Mouse (Mus musculus) regulatory T cell (primary cell): ENCODE results near the gene Rps15.

Source experiments
- in situ Hi-C: fragments of 300-600 bp; cut with MboI, MseI; formaldehyde crosslinking; loops from one replicate; pipeline ENCODE4 v1.15.1; 2025; ENCODE audit warnings: high pct_unique_total_duplicates

Rps15 gene

DNA sequence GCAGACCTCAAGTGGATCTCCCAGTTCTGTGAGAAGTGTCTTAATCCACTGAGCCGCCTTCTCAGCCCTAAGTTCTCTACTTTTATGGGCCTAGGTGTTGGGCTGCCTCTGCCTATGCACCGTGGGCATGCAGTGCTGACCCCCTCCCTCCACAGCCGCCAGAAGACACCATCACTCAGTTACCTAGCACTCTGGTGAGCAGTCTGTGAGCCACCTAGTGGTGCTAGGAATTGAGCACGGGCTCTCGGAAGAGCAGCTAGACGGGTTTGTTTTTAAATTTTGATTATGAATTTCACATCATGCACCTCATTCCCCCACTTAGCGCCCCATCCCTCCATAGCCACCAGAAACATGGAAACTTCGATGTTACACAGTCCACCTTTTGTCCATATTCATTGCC, 3.6 kb upstream of the Rps15 start:
- in situ Hi-C loops = no loop called here

DNA sequence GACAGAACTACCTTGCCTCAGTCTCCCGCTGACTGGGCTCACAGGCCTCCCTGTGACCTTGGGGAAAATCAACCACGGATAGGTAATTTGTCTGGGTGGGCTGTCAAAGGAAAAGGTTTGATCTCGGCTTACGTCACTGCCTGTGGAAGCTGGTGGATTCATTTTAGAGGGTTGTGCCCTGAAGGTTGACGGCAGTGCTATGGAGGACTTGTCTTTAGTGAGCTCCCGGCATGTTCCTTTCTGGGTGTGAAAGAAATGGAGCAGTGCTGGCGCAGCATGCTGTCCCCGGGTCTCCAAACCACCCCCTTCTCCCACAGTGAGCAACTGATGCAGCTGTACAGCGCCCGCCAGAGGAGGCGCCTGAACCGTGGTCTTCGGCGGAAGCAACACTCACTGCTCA, 1.1 kb downstream of the Rps15 start:
- in situ Hi-C loops = no loop called here

DNA sequence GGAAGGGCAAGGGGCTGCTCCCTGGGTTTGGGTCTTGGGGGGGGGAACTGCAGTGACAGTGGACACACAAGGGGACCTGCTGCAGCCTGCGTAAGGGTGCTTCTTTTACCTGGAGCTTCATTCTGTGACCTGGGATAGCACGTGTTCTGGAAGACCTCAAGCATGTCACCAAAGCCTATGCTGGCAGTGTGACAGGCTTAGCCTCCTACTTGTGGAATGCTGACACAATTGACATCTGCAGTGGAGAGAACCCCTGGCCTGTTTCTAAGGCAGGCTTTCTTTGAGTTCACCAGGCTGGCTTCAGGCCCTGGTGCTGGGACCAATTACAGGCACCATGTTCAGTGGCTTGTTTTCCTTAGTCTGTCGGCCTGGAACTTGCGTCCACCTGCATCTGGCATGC, 2.1 kb downstream of the Rps15 start:
- in situ Hi-C loops = no loop called here

DNA sequence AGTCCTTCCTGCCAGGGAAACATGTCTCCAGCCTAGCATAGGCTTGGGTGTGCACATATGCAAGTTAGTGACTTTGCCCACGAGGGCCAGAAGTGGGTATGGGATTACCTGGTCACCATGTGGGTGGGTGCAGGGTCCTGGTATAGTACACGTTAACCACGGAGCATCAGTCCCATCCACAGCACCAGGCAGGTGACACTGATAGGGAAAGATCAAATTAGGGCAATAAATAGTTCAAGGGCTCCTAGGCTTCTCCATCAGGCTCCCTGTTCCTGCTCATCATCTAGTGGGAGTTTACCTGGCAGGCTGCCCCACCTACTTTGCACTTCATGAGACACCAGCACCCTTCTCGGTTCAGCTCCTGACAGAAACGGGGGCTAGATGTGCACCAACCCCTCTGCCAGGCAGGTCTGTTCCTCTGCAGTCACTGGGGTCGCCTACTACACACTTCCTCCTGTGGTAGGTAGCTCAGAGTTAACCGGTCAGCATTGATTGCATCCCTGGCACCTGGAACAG, 2.6 kb downstream of the Rps15 start:
- in situ Hi-C loops = no loop called here

DNA sequence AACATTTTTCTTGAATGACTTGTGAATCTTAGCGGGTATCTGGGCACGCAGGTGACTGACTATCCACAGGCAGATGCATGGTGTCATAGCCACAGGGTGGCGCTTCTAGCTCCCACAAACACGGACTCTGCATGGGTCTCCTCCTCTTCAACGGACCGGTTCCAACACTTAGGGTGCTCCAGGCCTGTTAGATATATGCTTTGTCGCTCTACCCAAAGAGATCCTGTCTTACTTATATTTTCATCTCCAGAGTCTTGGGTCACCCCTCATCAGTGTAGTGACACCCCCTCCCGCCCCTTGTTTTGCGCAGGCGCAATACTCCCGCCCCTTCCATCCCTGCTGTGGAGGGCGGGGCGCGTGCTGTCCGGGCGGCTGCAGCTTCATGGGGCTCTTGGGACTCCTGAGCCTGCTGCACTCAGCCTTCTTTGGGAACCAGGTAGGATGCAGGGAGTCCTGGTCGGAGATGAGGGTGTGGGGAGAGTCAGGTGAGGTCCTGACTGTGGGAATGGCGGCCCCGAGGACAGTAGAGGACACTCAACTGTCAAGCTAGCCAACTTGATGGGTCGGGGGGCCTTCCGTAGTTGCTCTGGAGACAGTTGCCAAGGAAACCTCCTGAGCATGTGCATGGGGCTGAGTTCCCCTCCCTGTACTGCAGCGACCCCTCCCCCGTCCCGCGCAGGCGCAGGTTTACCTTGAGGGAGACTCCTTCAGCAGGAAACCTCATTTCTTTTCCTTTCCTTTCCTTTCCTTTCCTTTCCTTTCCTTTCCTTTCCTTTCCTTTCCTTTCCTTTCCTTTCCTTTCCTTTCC, 3.6 kb downstream of the Rps15 start, which contains the start of gene Apc2:
TSS of gene Apc2 (plus strand) at position 360 of the 808 bp plus-strand sequence.
- in situ Hi-C loops = no loop called here

DNA sequence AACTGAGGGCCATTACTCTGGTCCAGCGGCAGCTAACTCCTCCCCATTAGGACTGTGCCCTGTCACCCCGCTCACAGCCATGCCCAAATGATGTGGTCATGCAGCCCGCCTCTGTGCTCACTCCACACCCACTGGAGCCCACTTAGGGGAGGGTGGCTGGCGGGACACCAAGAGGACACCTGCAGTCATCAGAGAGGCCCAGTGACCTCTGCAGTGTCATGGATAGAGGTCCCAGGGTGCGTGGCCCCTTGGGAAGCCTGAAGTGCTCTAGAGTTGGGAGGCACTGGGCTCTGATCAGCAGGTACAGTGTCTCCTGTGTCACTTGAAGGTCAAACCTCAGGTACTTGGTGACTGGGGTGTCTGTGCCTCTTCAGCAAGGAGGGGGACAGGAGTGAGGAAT, 4.6 kb downstream of the Rps15 start:
- in situ Hi-C loops = no loop called here

DNA sequence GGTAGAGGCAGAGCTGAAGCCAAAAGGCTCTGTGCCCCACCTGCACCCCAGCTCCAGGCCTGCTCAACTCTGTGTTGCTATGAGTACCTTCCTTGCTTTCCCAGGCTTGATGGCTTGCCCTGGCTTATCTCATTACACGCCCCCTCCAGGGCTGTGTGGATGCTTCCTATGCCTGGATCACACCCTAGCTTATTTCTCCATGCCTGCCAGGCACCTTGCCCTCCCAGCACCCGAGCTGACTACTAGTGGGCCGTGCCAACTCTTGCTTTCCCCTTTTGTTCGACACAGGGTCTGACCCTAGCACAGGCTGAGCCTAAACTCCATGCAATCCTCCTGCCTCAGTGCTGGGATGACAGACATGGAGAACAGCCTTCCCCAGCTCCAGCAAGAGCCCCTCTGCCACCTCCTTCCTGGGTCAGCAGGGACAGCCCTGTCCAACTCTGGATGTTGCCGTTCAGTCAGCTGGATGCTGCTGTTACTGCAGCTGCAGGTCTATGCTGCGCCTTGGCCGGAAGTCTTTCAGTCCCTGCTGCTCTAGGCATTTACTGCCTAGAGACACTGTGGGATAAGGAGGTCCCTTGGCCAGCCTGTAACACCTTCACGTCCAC, 5.4 kb downstream of the Rps15 start:
- in situ Hi-C loops = no loop called here

DNA sequence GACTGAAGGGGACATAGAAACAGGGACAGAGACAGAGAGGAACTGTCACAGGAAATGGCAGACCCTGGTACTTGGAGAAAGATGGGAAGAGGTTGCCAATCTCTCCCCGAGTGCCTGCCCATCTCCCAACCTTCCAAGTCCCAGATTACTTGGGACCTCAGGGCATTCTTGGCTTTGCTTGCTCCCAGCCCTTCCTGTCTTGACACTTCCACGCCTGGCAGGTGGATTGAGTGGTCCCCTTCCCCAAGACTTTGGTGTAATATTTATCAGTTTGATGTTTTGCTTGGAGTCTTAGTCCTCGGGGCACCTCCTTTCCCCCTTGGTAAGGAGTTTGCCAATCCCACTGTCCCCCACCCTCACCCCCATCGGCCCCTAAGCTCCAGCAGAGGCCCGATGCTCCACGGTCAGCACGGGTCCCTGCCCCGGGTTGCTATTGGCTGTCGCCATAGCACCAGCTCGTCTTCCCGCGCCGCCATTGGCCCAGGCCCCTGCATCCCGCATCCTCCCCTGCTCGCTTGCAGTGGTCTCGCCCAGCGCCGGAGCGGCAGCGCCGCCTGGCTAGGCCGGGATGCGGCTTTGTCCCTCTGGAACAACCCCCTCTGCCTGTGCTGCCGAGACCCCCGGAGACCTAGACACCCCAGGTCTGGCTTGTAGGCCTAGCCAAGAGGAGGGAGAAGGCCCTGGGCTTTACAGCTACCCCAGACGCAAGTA, 6.5 kb downstream of the Rps15 start:
- in situ Hi-C loops = no loop called here

DNA sequence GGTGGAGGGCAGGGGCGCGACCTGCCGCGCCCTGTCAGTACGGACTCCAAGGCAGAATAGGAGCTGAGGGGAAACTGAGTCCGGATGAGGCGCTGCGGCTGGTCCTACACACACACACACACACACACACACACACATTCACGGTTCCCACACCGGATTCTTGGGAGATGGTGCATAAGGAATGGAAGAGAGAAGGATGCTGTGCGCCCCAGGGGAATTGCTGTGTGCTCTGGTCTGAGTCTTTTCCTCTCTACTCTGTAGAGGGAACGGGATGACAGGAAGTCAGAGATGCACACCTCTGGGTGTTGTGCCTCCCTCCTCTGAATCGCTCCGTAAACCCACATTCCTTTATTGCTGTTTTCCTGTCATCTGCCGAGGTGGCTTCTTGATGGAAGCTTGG, 7.0 kb downstream of the Rps15 start:
- in situ Hi-C loops = no loop called here

DNA sequence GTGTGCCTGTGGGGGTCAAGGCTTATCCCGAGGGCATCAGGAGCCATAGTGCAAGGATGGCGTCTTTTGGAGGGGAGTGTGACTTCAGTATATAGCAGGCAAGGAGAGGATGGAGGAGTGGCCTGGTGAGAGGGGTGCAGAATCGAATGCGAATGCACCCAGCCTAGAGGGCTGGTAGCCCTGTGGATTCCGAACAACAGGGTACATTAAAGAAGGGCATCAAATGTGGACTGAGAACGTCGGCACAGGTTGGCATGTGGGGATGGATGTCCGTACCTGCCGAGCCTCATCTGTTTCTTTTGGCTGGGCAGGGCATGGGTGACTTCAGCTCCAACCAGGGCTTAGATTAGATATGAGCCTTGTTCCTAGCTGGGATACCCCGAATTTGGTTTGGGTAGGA, 7.6 kb downstream of the Rps15 start:
- in situ Hi-C loops = no loop called here

DNA sequence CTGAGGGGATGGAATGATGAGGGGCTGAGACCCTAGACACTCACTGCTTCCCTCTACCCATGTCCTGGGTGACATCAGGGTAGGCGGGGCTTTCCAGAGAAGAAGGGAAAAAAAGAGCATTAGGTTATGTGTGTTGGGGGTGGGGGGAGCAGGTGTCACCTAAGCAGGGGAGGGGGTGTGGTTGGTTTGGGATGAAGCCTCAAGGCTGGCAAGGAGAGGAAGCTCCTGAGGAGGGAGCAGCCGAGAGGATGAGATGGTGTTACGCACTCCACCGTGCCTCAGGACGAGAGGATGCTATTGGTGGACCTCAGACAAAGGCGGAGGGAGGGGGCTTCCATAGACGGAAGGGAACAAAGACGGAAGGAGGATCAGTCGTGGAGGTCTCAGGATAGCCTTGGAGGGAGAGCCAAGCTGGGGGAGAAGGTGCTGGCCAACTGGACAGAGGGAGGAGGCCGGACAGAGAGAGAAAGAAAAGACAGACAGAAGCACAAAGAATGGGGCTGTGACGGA, 8.5 kb downstream of the Rps15 start:
- in situ Hi-C loops = no loop called here

DNA sequence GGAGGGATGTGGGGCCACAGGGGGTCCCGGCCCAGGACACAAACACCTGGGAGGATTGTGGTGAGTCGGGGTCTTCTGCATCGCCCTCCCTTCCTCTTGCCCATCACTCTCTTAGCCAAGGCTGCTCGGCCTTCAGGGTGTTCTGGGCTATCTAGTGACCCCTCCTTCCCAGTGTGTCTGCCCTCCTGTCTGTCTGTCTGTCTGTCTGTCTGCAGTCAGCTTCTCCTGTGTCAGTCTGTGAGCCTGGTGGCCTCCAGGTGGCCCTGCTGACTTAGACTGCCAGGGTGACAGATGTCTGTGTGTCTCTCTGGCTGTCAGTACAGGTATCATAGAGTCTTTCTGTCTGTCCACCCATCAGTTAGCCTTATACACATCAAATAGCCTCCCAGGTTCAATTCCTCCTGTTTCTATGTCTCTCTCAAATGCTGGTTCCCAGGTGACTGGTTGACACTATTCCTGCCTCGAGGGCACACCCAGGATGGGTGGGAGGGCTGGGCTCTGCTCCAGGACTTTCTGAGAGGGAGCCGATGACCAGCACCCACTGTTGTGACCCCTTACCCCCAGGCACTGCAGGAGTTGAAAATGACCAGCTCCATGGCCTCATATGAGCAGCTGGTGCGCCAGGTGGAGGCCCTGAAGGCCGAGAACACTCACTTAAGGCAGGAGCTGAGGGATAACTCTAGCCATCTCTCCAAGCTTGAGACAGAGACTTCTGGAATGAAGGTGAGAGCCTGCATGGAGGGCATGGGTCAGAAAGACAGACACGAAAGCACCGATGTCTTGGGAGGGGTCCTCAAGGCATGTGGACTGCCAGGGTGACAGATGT, 9.2 kb downstream of the Rps15 start:
- in situ Hi-C loops = no loop called here

DNA sequence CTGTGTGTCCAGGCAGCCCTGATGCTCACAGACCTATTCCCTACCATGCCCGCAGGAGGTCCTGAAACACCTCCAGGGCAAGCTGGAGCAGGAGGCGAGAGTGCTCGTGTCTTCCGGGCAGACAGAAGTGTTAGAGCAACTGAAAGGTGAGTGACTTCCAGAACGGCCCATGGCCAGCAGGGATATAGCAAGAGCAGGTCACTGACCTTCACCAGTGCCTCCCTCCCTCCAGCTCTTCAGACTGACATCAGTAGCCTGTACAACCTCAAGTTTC, 9.8 kb downstream of the Rps15 start:
- in situ Hi-C loops = no loop called here

DNA sequence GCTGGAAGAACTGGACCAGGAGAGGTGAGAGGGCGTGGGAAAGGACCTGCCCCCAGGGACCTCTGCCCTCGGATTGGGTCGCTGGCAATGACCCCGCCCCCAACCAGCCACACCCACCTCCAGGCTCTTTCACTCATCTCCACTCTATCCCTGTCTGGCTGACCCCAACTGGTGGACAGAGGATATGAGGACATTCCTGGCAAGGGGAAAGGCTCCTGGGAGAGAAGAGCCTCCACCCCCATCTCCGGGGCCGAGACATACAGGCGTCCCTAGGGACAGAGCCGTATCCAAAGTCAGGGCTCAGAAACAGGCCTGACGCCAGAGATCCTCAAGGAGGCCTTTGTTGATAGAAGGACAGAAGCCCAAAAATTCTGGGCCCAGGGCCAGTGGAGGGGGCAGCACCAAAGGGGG, 10.2 kb downstream of the Rps15 start:
- in situ Hi-C loops = no loop called here

DNA sequence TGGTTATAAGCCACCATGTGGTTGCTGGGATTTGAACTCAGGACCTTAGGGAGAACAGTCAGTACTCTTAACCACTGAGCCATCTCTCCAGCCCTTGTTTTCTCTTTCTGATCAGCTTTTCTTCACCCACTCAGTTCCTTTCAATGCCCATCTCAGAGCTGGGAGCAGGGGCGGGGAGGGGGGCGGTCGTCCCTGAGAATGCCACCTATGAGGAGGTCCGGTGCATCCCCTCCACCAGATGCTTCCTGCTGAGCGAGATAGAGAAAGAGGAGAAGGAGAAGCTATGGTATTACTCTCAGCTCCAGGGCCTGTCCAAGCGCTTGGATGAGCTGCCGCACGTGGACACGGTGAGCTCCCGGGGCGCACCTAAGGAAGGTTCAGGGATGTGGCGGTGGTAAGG, 12.2 kb downstream of the Rps15 start:
- in situ Hi-C loops = no loop called here

DNA sequence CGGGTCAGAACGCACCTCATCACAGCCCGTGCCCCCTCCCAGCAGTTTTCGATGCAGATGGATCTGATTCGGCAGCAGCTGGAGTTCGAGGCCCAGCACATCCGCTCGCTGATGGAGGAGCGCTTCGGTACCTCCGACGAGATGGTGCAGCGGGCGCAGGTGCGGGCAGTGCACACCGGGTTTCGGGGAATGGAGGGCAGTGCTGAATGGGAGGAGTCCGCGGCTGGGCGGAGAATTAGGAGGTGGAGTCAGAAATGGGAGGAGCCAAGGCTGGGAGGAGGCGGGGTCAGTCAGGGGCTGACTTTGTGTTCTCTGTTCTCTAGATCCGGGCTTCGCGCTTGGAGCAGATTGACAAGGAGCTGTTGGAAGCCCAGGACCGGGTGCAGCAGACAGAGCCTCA, 12.6 kb downstream of the Rps15 start:
- in situ Hi-C loops = no loop called here

DNA sequence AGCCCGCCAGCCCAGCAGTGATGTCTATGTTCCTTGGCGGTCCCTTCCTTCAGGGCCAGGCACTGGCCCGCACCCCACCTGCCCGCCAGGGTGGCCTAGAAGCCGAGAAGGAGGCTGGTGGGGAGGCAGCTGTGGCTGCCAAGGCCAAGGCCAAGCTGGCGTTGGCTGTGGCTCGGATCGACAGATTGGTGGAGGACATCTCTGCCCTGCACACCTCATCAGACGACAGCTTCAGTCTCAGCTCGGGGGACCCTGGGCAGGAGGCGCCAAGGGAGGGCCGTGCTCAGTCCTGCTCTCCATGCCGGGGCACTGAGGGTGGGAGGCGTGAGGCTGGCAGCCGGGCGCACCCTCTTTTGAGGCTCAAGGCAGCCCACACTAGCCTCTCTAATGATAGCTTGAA, 19.3 kb downstream of the Rps15 start:
- in situ Hi-C loops = no loop called here

DNA sequence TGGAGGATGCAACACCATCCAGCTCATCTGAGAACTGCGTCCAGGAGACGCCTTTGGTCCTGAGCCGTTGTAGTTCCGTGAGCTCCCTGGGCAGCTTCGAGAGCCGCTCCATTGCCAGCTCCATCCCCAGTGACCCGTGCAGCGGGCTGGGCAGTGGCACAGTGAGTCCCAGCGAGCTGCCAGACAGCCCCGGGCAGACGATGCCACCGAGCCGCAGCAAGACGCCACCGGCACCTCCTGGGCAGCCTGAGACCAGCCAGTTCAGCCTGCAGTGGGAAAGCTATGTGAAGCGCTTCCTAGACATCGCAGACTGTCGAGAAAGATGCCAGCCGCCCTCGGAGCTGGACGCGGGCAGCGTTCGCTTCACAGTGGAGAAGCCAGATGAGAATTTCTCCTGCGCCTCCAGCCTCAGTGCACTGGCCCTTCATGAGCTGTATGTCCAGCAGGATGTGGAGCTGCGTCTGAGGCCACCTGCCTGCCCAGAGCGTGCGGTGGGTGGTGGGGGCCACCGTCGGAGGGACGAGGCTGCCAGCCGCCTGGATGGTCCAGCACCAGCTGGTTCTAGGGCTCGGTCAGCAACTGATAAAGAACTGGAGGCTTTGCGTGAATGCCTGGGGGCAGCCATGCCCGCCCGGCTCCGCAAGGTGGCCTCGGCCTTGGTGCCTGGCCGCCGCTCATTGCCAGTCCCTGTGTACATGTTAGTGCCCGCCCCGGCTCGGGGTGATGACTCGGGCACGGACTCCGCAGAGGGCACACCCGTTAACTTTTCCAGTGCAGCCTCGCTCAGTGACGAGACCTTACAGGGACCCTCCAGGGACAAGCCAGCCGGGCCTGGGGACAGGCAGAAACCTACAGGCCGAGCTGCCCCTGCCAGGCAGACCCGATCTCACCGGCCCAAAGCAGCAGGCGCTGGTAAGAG, 20.6 kb downstream of the Rps15 start:
- in situ Hi-C loops = no loop called here

DNA sequence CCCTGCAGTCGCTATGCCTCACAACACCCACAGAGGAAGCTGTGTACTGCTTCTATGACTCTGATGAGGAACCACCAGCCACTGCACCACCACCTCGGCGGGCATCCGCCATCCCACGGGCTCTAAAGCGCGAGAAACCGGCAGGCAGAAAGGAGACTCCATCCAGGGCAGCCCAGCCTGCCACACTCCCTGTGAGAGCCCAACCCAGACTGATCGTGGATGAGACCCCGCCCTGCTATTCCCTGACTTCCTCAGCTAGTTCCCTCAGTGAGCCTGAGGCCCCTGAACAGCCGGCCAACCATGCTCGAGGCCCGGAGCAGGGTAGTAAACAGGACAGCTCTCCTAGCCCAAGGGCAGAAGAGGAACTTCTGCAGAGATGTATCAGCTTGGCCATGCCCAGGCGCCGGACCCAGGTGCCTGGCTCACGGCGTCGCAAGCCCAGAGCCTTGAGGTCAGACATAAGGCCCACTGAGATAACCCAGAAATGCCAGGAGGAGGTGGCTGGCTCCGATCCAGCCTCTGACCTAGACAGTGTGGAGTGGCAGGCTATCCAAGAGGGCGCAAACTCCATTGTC, 21.5 kb downstream of the Rps15 start:
- in situ Hi-C loops = no loop called here

DNA sequence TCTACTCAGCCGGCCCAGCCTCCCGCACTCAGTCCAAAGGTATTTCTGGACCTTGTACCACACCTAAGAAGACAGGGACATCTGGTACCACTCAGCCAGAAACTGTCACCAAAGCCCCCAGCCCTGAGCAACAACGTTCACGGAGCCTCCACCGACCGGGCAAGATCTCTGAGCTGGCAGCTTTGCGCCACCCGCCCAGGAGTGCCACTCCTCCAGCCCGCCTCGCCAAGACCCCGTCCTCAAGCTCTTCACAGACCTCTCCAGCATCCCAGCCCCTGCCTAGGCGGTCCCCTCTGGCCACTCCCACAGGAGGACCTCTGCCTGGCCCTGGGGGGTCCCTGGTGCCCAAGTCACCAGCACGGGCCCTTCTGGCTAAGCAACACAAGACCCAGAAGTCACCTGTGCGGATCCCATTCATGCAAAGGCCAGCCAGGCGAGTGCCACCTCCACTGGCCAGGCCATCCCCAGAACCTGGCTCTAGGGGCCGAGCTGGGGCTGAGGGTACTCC, 22.3 kb downstream of the Rps15 start:
- in situ Hi-C loops = no loop called here
